Mouse (Mus musculus) olfactory bulb, adult 2 months (tissue): Measurements from ENCODE around the gene Lta. TPM values are rescaled to one million over a fixed set of nuclear protein-coding genes. Genes with fewer than 3 reads are reported as not detected.

Experiments used
- H3K27ac ChIP-seq: fragments of 200-500 bp; 2 replicates; pipeline ENCODE4 v1.5.1; 2012; ENCODE audit warnings: low read depth, low read length; ENCODE audit not compliant: insufficient read depth
- H3K4me1 ChIP-seq: fragments of 200-500 bp; 2 replicates; pipeline ENCODE4 v1.6.1; 2012; ENCODE audit warnings: low read length; ENCODE audit not compliant: control insufficient read depth, insufficient read depth
- H3K4me3 ChIP-seq: fragments of 200-500 bp; 2 replicates; pipeline ENCODE4 v1.5.1; 2012; ENCODE audit warnings: mild to moderate bottlenecking, low read depth, low read length, moderate library complexity; ENCODE audit not compliant: insufficient read depth
- CTCF ChIP-seq: fragments of 200-500 bp; IDR thresholded peaks from 2 replicates; pipeline ENCODE4 v1.5.1; 2012; ENCODE audit warnings: low read depth, mild to moderate bottlenecking, low read length, moderate library complexity; ENCODE audit not compliant: insufficient read depth
- POLR2A ChIP-seq: fragments of 200-500 bp; IDR thresholded peaks from 2 replicates; pipeline ENCODE4 v1.6.1; 2012; ENCODE audit warnings: mild to moderate bottlenecking, low read depth, low read length, moderate library complexity; ENCODE audit not compliant: insufficient read depth
- WGBS: fragments of 180-500 bp; shearing (Covaris S2); methylation state at CpG from one replicate; pipeline ENCODE4 v1.1.7; 2018; 5-methylcytosine and 5-hydroxymethylcytosine counted together
- polyA plus RNA-seq: library from polyadenylated mRNA; stranded (reverse); fragments of >200 nt; gene quantifications from 2 replicates; pipeline ENCODE4 v1.2.4, GENCODE M21; 2012; ENCODE audit warnings: low replicate concordance; ENCODE audit not compliant: missing spikeins, insufficient read depth, insufficient read length

The Lta gene
- polyA plus RNA-seq, 1 experiment, result not detected

DNA sequence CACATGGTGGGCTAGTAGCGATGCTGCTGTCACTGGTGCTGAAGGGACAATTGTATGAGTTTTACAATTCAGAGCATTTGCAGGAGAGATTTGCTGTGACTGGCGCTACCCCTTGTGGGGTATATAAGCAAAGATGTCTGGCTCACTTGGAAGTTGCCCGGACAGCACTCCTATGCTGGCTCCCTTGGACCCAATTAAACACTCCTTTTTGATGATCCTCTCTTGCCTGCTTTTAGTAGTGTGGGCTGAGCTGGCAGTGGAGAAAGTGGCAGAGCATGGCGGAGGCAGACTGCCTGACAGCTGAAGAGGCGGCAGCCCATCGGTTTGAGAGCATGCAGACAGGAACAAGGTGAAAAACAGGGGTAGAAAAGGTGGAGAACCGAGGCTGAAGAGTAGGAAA, 37.4 kb downstream of the Lta start:
- Histone ChIP-seq H3K4me3 (no peak overlapping the region), H3K4me1 (peaks cover 5% of the 10 kb centered on the region; the same call in 1 of the 2 replicates), H3K27ac (no peak overlapping the region)
- TF ChIP-seq POLR2A (no peak), CTCF (no peak)
- 85% methylated on average over 7 of the region's 7 CpGs for WGBS

DNA sequence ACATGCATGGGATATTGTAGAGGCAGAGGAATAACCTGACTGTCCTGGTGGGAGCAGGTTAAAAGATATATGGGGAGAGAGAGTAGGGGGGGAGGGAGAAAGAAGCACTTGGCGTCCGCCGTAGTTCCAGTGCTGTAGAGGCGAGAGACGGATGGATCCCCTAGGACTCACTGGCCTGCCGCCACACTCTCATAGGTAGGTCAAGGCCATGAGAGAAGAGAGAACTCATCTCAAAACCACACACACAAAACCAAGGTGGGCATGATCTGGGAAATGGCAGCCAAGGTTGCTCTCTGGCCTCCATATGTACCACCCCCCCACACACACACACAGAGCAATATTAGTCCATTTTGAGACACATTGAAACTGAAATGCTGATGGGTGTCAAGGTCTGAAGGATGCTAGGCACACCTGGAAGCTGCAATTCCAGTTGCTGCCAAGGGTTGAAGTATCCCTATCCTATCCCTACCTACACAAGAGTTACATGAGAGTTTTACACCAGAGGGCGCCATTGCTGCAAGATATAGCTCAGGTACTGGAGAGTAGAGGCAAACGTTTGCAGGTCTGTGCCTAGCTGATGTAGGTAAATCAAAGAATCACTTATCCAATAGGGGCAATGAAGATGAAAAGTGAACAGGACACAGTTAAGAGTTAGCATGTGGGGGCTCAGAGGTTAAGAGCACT, 38.7 kb downstream of the Lta start:
- H3K27ac ChIP-seq, result no peak overlapping the region
- H3K4me1 ChIP-seq, result peaks cover 13% of the 10 kb centered on the region
- WGBS, result 72% methylated on average over 8 of the region's 8 CpGs
- no peak overlapping the region for H3K4me3 ChIP-seq
- TF ChIP-seq POLR2A (no peak), CTCF (no peak)

DNA sequence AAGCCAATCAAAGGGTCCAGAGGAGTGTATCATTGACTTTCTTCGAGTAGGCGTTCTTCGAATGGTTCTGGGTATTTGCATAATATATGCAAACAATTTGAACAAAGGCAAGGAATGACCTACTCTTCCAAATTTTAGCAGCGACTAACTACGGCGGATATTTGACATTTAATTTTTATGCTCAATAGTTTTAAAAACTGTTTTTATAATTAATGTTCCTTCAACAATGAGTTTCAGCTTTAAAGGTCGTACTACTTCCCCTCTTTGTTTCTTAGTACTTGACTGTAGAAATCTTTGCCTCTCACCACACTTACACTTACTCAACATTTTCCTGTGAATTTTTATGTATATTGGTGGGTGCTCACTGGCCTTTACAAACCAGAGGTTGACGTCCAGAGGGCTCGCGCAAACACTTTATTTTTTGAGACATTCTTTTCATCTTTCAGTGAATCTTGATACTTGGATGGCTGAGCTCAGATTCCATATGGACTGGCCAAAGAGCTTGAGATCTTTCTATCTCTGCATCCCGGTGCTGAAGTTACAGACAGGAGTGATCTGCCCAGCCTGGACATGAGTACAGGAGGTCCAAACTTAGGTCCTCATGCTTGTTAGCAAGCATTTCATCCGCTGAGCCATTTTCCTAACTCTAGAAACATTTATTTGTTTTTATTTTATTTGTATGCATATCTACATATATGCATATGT, 39.5 kb downstream of the Lta start:
- peak overlapping the region; percentile 51 for H3K4me3 ChIP-seq
- H3K4me1 ChIP-seq, result peaks cover 13% of the 10 kb centered on the region
- 14% methylated on average over 12 of the region's 12 CpGs for WGBS
- H3K27ac ChIP-seq, result peak overlapping the region; percentile 87
- TF ChIP-seq CTCF (no peak), POLR2A (no peak)

DNA sequence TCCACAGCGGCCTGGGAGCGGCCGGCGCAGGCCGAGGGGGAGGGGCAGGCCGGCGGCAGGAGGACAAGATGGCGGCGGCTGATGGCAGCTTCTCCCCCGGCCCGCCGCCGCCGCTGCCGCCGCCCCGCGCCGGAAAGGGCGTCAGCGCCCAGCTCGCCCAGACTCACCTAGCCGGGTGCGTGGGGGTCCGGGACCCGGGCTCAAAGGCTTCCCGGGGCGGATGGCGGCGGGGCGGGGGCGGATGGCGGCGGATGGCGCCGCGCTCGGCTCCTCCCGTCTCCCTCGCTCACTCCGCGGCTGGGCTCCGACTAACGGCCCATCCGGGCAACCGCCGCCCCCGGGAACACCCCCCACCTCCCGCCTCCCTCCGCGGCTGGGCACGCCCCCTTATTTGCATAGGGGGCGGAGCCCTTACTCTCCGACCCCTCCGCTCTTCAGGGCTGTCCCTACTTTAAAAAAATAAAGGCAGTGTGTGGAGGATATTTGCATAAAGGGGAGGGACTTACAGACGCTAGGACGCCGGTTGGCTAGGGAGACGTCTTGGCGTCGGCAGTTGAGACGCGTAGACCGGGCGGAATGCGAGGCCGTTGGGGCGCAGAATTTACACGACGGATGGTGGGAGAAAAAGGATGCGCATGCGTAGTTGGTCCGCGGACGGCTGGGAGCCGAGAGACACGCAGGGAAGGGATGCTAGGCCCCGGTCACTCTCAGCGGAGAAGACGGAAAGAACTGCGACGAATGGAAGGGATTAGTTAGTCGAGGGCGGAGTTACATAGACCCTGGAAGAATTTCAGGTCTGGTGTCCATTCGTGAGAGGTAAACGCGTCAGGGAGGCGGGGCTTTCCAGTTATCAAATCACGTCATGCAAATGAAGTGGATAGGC, 40.3 kb downstream of the Lta start, which contains the start of gene Prrc2a:
TSS of gene Prrc2a (minus strand) at position 330 of the 883 bp plus-strand sequence.
- TF ChIP-seq CTCF (no peak), POLR2A (peak; percentile 90)
- Histone ChIP-seq H3K4me1 (peaks cover 13% of the 10 kb centered on the region), H3K4me3 (peak within 1 kb of the TSS; percentile 59), H3K27ac (peak within 1 kb of the TSS; percentile 87)
- WGBS, result under 1% methylated on average over 88 of the region's 89 CpGs

DNA sequence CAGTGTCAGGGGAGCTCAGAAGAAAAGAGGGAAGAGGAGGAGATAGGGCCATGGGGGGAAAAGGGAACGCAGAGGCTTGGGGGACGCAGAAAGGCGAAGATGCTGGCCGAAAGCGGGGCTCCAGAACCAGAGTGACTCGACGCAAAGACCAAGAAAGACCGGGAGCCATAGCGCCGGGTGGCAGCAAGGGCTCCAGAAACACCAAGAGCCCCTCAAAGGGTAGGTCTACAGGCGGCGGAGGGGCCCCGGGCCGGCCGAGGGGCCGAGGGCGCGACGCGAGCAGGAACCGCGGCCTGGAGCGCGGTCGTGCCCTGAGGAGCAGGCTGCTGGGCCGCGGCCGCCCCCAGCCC, 41.0 kb downstream of the Lta start:
- Histone ChIP-seq H3K4me1 (peaks cover 13% of the 10 kb centered on the region), H3K27ac (peak overlapping the region; percentile 68), H3K4me3 (peak overlapping the region; percentile 59)
- WGBS, result under 1% methylated on average over 25 of the region's 28 CpGs
- TF ChIP-seq CTCF, result no peak
- TF ChIP-seq POLR2A, result no peak

DNA sequence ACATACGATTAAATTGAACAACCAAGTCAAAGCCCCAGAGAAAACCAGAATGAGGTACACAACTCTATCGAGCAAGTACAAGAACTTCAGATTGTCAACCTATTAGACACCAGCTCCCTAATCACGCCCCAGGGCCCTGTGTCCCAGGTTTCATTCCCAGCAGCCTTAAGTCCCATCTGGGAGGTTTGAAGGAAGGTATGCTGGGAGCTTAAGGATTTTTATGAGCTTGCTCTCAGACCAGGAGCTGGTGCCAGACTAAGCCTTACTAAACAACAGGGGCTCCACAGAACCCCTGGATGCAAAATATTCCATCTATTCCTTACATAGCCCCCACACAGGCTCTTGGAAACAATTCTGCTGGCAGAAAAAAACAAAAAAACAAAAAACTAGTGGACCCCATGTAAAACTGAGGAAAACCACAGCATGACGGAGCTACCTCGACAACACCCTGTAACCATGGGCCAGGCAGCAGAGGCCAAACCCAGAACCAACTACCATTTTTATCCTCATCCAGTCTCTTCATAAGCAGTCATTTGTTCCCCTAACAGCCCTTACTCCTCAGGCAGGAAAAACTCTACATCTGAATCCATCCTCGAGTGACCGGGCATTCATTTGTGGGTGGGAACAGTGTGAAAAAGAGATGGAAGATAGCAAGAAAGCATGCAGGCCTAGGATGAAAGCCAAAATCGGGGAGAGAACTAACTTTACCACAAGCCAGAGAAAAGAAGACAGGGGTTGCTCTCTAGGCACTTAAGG, 41.6 kb downstream of the Lta start:
- TF ChIP-seq POLR2A, result no peak
- TF ChIP-seq CTCF, result no peak
- peaks cover 13% of the 10 kb centered on the region for H3K4me1 ChIP-seq
- 2% methylated on average over 8 of the region's 8 CpGs for WGBS
- peak overlapping the region; percentile 59 for H3K4me3 ChIP-seq
- peak overlapping the region; percentile 68 for H3K27ac ChIP-seq

DNA sequence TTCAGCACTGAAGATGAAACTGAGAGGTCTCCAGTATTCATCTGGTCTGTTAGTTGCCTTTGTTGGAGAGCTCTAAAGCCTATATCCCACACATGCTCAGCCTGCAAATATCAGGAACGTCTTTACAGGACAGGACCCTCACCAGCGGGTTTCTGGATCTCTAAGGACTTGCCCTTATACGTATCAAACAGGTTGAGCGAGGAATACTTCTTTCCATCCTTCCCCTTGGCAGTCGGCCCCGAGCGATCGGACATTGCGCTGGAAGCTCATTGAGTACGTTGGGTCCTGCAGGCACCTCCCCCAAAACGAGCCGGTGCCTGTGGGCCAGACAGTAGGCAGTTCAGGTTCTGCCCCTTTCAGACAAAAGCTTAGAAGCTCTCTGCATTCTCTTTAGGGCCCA, 42.4 kb downstream of the Lta start:
- WGBS, result 6% methylated on average over 12 of the region's 12 CpGs
- peak overlapping the region; percentile 34 for H3K4me3 ChIP-seq
- TF ChIP-seq POLR2A, result no peak
- no peak for TF ChIP-seq CTCF
- no peak overlapping the region for H3K27ac ChIP-seq
- peaks cover 13% of the 10 kb centered on the region for H3K4me1 ChIP-seq

DNA sequence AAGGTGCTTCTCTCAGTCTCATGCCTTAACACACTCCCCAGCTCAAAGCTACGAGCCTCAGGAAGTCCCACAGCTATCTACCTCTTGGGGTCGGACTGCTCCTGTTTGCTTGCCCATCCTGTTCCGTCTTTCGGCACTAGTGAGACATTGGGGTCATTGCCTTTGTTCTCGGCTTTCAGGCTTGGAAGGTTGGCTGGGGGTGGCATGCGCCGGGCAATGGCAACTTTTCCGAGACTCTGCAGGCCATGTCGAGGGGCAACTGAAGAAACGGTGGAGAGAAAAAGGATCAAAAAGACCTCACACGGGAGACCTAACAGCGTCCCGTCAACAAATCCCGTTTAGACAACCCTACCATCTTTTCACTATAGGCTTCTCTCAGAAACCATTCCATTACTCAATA, 43.0 kb downstream of the Lta start:
- no peak for TF ChIP-seq CTCF
- H3K4me1 ChIP-seq, result peaks cover 13% of the 10 kb centered on the region
- no peak overlapping the region for H3K27ac ChIP-seq
- WGBS, result 36% methylated on average over 14 of the region's 14 CpGs
- peak overlapping the region; percentile 6; the same call in 1 of the 2 replicates for H3K4me3 ChIP-seq
